Mouse (Mus musculus) kidney, adult 2 months (tissue): ENCODE results near the gene Col27a1.

Source experiments
- CTCF ChIP-seq: fragments of 200-500 bp; conservative IDR thresholded peaks from 2 replicates; pipeline ENCODE4 v1.5.1; 2011; ENCODE audit warnings: low read depth, mild to moderate bottlenecking, control low read depth, low read length, moderate library complexity, mixed read lengths; ENCODE audit not compliant: insufficient read depth, insufficient read length
- POLR2A ChIP-seq: fragments of 200-500 bp; IDR thresholded peaks from one replicate; pipeline ENCODE4 v1.6.1; 2011; ENCODE audit warnings: low read depth, low read length, control low read depth

- TF ChIP-seq POLR2A (no peak), CTCF (no peak)
Observed at GRCm38 (mm10) chr4:63362150-63362549, 148.3 kb downstream of the Col27a1 start, which contains the start of gene Orm2.
